Mouse (Mus musculus) gastrocnemius, adult 2 months (tissue): ENCODE data around the gene Frmd6. TPM values are rescaled to one million over a fixed set of nuclear protein-coding genes. Genes with fewer than 3 reads are reported as not detected.

Experiments used
- DNase-seq: peaks from one replicate; pipeline ENCODE4 v3.0.0; 2022
- H3K27ac ChIP-seq: fragments of 200-600 bp; 2 replicates; pipeline ENCODE4 v1.8.1; 2022; ENCODE audit warnings: mild to moderate bottlenecking
- H3K4me3 ChIP-seq: fragments of 200-600 bp; 2 replicates; pipeline ENCODE4 v1.8.1; 2022; ENCODE audit warnings: mild to moderate bottlenecking, moderate library complexity
- CTCF ChIP-seq: fragments of 200-600 bp; IDR thresholded peaks from 2 replicates; pipeline ENCODE4 v1.8.1; 2022; ENCODE audit warnings: antibody characterized with exemption, mild to moderate bottlenecking, moderate library complexity
- intact Hi-C: fragments of 180-260 bp; cut with DNase I; formaldehyde crosslinking; loops from one replicate; pipeline ENCODE4 v1.15.1; 2025
- total RNA-seq, 2 experiments: library from RNA; stranded (reverse); gene quantifications; 2 replicates each; pipeline ENCODE4 v1.2.3; 2021

Frmd6 gene
- total RNA-seq, 2 experiments from 2014 or later: 9.8 to 14.2 TPM

DNA sequence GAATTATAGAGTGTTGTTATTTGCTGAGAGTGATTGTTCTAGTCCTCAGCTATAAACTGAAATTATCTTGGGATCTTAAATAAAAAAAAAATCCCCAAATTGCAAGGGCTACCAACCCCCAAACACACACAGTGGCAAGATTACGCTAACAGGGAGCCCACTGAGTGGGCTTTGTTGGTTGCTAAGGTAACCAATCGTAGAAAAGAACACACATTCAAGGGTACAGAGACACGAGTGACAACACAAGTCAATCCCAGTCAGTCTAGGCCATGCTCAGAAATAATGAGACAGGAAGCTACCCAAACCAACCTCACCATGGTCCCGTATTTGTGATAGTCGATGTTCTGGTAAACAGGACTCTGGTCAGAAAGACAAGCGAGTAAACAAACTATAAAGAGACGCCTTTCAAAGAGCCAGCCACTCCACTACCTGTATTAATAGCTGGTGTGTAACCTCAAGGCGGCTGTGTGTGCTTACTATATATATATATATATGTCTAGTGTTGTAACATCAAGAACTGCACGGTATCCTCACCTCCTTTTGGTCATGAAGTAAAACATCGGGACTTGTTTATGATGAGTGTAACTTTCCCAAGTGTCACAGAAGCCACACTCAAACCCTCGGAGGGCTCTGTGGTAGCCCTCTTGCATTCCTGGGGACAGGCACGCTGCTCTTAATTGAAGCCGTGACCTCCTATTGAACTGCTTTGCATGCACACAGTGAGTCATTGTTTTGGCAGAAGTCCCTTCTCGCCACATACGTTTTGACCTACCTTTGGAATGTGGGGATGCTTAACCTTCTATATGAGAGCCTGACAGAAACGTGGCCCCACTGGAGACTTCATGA, 30.5 kb upstream of the Frmd6 start:
- no peak for DNase-seq
- no peak for TF ChIP-seq CTCF
- Histone ChIP-seq H3K4me3 (no peak overlapping the region), H3K27ac (no peak overlapping the region)
- intact Hi-C loops: no loop called here

DNA sequence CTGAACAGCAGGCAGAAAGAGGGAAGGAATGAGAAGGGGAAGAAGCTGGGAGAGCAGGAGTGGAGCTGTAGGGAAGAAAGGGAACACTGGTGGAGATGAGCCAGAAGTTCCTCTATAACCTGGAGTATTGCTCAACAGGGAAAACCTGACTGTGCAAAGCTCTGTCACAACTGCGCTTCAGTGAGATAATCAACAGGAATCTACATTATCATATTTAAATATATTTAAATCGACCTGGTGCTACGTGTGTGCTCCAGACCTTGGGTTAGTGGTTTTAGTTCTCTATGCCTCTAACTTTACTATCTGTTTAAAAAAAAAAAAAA, 30.0 kb upstream of the Frmd6 start:
- no peak for TF ChIP-seq CTCF
- Histone ChIP-seq H3K27ac (no peak overlapping the region), H3K4me3 (no peak overlapping the region)
- no peak for DNase-seq
- intact Hi-C loops: no loop called here

DNA sequence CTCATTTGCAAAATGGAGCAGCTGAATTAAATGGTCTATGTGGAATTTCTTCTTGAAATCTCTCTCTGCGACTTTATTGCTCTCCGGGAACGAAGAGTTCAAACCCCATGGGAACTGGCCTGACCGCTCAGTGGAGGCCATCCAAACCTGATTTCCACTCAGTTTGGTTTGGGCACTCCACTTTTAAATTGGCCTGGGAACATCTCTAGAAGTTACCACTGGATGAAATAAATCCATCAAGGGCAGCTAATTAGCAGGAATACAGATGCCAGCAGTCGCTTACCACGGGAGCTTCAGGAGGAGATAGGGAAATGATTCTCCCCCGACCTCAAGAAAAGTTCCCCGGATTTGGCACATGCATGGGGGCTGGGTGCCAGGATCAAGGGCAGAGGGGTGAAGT, 26.8 kb upstream of the Frmd6 start:
- no peak for TF ChIP-seq CTCF
- peak overlapping the region; percentile 59; the same call in 1 of the 2 replicates for H3K27ac ChIP-seq
- H3K4me3 ChIP-seq: no peak overlapping the region
- peak; percentile 34 for DNase-seq
- intact Hi-C loops: no loop called here

DNA sequence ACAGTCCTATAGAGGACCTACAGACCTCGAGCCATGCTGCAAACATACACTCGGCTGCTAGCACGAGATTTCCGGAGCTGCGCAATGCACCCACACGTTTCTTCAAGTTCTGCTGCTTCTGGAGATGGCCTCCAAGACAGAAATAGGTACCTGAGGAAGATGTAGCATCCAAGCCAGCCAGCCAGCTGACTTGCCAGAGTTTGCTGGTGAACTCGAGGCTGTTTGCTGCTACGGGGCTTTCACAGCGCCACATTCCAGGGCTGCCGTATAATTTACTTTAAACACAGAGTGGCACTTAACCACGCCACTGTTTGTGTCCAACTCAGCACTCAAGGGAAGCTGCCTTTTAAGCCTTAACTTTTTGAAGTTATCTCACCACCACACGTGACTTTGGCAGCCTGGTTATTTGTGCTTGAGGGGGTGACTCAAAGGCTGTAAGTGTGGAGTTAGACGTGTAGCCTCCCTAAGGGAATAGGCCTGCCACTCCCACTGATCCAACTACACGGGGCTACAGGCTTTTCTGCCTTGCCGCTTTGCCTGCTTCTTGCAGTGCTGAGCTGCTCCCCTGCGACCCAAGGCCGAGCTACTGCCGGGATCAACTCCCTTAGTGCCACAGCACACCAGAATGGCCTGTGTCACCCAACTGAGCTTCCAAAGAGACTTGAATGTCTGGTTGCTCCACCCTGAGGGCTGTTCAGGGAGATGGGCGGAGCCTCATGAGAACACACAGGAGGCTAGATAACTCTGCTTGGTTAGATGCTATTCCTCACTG, 25.9 kb upstream of the Frmd6 start:
- intact Hi-C loops: no loop called here

DNA sequence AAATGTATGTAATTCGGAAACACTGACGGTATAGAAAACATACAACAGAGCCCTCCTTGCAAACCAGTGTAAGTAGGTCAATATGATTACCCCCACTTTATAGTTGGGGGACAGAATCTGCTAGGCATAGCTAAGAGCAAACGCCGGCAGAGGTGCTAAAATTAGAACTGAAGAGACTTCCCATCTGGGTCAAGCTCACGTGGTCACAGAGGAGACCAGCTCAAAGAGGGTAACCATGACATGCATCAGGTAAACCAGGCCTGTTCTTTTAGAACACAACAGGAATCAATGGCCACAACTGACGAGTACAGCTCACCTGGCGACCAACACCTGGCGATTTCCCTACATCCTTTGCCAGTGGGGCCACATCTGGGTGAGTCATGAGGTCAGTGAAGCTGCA, 25.2 kb upstream of the Frmd6 start:
- no peak overlapping the region for H3K27ac ChIP-seq
- no peak for TF ChIP-seq CTCF
- DNase-seq: no peak
- intact Hi-C loops: no loop called here
- H3K4me3 ChIP-seq: no peak overlapping the region

More for the DNA sequence above, 25.9 kb upstream of the Frmd6 start:
- peak; percentile 35 for DNase-seq
- H3K4me3 ChIP-seq: peak overlapping the region; percentile 19; the same call in 1 of the 2 replicates
- peak overlapping the region; percentile 59 for H3K27ac ChIP-seq
- TF ChIP-seq CTCF: no peak

DNA sequence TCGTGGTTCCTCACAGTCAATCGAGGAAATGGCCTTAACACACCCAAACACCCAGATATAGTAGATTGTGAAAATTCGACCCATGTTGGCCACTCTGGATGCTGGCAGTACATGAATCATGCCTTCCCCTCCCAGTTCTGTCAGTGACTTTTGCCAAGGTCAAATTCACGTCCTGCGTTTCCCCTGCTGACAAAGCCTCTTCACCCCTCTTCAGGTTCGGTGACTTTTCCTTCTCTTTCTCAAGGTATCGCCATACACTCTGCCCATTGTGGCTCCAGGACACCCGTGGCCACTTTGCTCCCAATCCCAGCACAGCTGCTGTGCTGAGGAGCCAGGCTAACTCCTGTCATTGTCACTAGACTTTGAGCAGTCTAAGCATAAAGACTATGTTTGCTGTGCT, 24.0 kb upstream of the Frmd6 start:
- H3K4me3 ChIP-seq: no peak overlapping the region
- no peak for TF ChIP-seq CTCF
- intact Hi-C loops: no loop called here
- H3K27ac ChIP-seq: no peak overlapping the region
- DNase-seq: no peak

DNA sequence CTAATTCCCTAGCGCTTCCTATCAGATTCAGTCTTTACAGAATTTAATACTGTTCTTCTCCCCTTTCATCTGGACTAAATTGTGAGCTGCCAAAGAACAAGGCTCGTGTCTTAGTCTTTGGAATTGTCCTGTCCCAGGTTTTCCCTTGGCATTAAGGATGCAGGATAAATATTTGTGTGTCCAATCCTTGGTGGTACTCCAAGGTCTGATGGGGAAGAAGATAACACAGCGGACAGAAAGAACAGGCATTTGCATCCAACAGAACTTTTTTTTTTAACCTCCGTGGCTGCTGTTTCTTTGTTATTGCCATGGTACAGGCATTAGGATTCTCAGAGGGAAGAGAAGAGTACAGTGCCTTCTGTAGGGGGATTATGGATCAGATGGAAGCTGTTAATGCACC, 21.8 kb upstream of the Frmd6 start:
- intact Hi-C loops: no loop called here

DNA sequence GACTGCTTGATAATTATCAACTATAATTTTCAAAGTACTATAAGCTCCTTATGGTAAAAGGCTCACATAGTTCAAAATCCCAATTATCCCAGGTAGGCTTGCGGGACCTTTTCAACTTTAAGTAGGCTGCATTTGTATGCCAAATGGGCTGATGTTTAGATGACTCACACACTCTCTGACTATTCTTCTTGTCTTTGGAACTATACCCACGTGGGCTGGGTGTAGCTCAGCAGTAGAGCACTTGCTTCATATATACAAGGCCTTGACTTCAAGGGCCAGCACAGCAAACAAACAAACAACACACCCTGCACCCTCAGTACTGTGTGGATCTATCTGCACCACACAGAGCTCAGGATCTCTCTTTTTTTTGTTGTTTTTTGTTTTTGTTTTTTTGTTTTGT, 20.3 kb upstream of the Frmd6 start:
- H3K27ac ChIP-seq: no peak overlapping the region
- no peak for TF ChIP-seq CTCF
- intact Hi-C loops: no loop called here
- no peak for DNase-seq
- no peak overlapping the region for H3K4me3 ChIP-seq

More for the DNA sequence above, 21.8 kb upstream of the Frmd6 start:
- TF ChIP-seq CTCF: no peak
- no peak overlapping the region for H3K27ac ChIP-seq
- no peak overlapping the region for H3K4me3 ChIP-seq
- no peak for DNase-seq

DNA sequence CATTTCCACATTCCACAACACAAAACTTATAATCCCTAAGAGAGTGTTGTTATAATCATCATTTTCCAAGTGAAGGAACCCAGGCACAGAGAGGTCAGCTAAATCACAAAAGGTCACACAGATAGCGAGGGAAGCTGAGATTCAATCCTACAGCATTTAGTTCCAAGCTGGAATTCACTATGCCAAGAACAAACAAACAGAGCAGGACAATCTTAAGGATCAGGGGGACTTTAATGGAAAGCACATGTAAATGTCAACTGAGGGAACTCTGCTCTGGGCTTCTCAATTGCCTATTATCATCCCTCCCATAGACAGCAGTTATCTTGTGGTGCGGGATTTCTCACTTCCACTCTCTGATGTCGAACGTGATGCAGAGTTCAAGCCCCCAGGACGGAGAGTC, 17.8 kb upstream of the Frmd6 start:
- Histone ChIP-seq H3K4me3 (no peak overlapping the region), H3K27ac (no peak overlapping the region)
- intact Hi-C loops: no loop called here
- no peak for DNase-seq
- TF ChIP-seq CTCF: no peak

DNA sequence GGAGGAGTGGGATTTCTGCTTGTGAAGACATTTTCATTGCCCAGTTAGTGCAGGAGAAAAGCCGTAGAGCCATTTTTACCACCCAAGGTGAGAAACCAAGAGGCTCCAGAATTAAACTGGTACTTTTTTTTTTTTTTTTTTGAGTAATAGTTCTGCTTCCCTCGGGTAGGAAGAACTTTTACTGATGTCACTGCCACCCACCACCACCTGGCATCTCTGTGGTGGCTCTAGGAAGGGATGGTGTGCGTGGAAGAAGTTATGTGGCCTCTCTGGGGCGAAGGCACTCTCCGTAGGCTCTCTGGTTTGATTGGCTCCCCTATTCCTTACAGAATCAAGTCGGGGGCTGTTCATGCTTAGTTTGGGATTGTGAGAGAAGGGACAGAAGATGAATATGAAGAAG, 17.3 kb upstream of the Frmd6 start:
- H3K4me3 ChIP-seq: no peak overlapping the region
- TF ChIP-seq CTCF: no peak
- H3K27ac ChIP-seq: no peak overlapping the region
- intact Hi-C loops: no loop called here
- DNase-seq: no peak

DNA sequence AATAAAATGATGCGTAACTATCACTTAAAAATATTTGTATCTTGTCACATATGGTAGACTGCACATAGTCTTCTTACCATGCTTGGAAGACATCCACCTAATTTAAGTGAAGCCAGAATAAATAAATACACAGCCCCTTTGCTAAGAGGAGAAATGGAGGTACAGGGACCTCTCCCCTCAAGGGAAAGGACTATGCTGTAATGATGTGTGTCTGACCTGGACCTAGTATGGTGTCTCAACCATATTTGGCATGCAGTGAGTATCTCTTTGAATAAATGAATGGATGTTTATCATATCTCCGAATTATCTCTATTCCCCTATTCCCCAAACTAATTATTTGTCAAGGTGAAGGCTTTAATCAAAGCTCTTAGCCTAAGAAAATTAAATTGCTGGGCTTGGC, 15.4 kb upstream of the Frmd6 start:
- TF ChIP-seq CTCF: no peak

DNA sequence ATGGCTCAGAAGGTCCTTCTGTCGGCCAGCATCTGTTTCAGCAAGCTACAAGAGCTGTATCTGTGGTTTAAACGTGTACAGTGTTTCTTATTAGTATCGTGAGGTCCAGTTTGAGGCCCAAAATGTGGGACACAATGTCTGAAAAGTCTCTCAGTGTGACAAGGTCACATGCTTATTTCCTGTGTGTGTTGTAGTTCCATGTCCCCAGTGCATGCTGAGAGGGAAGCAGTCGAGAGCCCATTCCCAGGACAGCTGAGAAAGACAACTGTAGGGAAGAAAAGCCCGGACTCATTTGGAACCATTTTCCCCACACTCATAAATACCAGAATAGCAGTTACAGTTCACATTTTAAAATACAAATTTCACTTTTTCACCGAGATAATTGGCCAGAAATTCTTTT, 13.5 kb upstream of the Frmd6 start:
- Histone ChIP-seq H3K27ac (peak overlapping the region; percentile 79), H3K4me3 (no peak overlapping the region)
- no peak for TF ChIP-seq CTCF
- no peak for DNase-seq
- intact Hi-C loops: no loop called here

More for the DNA sequence above, 15.4 kb upstream of the Frmd6 start:
- no peak overlapping the region for H3K27ac ChIP-seq
- DNase-seq: no peak
- no peak overlapping the region for H3K4me3 ChIP-seq
- intact Hi-C loops: no loop called here

DNA sequence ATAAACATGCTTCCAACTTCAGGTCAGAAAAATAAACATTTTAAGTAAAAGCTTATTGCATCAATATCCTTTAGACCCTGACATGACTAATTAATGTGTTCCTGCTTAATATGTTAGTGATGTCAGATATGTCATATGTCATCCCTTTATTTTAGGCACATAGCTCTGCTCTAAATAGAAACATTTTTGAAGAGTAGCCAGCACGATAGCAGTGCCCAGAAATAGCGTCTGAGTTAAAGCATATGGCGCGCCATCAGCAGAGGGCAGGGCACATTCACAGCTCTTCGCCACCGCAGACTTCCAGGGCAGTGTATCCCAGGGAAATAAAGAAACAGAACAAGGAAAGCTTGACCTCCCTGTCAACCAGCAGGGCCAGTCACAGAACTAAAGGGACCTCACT, 13.1 kb upstream of the Frmd6 start:
- no peak overlapping the region for H3K4me3 ChIP-seq
- TF ChIP-seq CTCF: peak; percentile 35; the same call in 1 of the 2 replicates
- DNase-seq: peak; percentile 74
- intact Hi-C loops: no loop called here
- peak overlapping the region; percentile 79 for H3K27ac ChIP-seq
